In the genomic region with DNA sequence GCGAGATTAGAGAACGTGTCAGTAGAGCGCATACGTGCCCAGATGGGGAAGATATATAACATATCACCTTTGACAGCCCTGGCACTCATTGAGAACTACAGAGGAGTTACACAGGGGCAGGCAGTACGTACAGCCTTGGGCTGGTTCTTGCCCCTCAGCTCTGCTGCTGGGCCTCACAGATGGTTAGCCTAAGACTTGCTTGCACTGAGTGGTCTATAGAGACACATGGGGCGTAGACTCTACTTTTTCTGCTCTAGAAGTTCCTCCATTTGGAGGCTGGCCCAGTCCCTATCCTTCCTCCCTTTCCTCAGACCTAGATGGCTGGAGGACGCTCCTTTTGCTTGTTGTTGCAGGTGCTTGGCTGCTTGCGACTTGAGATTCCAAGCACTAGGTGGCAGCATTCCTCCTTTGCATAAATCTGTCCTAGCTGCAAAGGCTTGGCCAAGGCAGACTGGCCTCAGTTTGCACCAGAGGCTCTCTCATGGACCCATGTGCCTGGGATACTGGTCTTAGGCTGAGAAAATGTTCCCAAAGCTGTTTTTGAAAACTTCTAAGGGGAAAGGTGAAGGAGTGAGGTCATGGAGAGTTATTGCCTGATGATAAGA, we compare ENCODE assay signal across 8 mouse cellular contexts. TPM values are rescaled to one million over a fixed set of nuclear protein-coding genes. Genes with fewer than 3 reads are reported as not detected.
A peak's percentile ranks its signal among the peaks of the same experiment; 100 is the strongest.
DNase-seq lines count a peak whose midpoint lies in the region; ATAC-seq lines count a peak whose summit lies in the region.
"Had no signal": no experiment of that assay in that cellular context is flagged by ENCODE, and none has a peak within 500 bp of the region (broad histone marks: within the 10 kb centered on the region; RNA-seq: fewer than 3 reads in every experiment).

No protein-coding gene starts in this region.

- H3K27ac ChIP-seq in hindbrain, embryonic 14.5 days, result no peak overlapping the region

- H3K4me1 ChIP-seq in hindbrain, embryonic 14.5 days (replicated peaks; ENCODE audit: control insufficient read depth, insufficient read depth, low read length), result no peaks in the 10 kb centered on the region
- H3K4me1 ChIP-seq: megakaryocyte, embryonic 14.5 days had no signal

- H3K27me3 ChIP-seq in hindbrain, embryonic 14.5 days (ENCODE audit: control insufficient read depth, insufficient read depth, low read length), result no peaks in the 10 kb centered on the region

- WGBS in hindbrain, embryonic 14.5 days, result 60% methylated on average over 8 of the region's 8 CpGs

- no peak overlapping the region for H3K9ac ChIP-seq in hindbrain, embryonic 14.5 days

- H3K4me3 ChIP-seq in hindbrain, embryonic 14.5 days (replicated peaks; ENCODE audit: low read length), result no peak overlapping the region
- H3K4me3 ChIP-seq: megakaryocyte, embryonic 14.5 days had no signal

- peak; percentile 91 for ATAC-seq in frontal cortex, adult (ENCODE audit: low TSS enrichment)
- peak; percentile 82 for ATAC-seq in hindbrain, embryonic 14.5 days (ENCODE audit: low FRiP score)
- ATAC-seq in megakaryocyte-erythroid progenitor cell, adult 5-6 weeks (replicated peaks; ENCODE audit: low FRiP score, low TSS enrichment, poor library complexity, severe bottlenecking), result peak; percentile 77; the same call in 1 of the 2 replicates

- H3K9me3 ChIP-seq in hindbrain, embryonic 14.5 days (ENCODE audit: control insufficient read depth, low read length), result no peaks in the 10 kb centered on the region
- H3K9me3 ChIP-seq: megakaryocyte, embryonic 14.5 days had no signal

- H3K36me3 ChIP-seq in hindbrain, embryonic 14.5 days (replicated peaks; ENCODE audit: control insufficient read depth, insufficient read depth), result no peaks in the 10 kb centered on the region

- no peak overlapping the region for H3K4me2 ChIP-seq in hindbrain, embryonic 14.5 days (replicated peaks)

- DNase-seq in NIH3T3 (ENCODE audit: low read depth), result peak; percentile 88
- peak; percentile 54 for DNase-seq in cerebellum, adult 11-12 months
- DNase-seq in hindbrain, embryonic 14.5 days (ENCODE audit: low spot score), result peak; percentile 85
- DNase-seq in layer of hippocampus, postnatal 25 days (ENCODE audit: extremely low spot score in 1 of 2, low spot score in 1 of 2), result peak; percentile 37 to 63
- DNase-seq in right cerebral cortex, postnatal 36 days (ENCODE audit: low spot score in 2 of 2), result peak; percentile 56 to 60

RNA-seq across cellular contexts. Expression of a gene that starts 22.6 kb away (rescaled TPM):
- 70.8 and 72.3 TPM in 2 replicates for polyA plus RNA-seq in hindbrain, embryonic 14.5 days (2014; fragmentation: Nextera tagmentation; extraction: Ambion mirVana)
- total RNA-seq in layer of hippocampus, postnatal 25 days (2021), result 10 to 100 TPM; 24.4 to 39.0 TPM
- 2.3 and 2.8 TPM in 2 replicates for total RNA-seq in megakaryocyte-erythroid progenitor cell, adult 5-6 weeks (2014; fragmentation: Nextera tagmentation)
- 0.33 and 2.4 TPM in 2 replicates for total RNA-seq in megakaryocyte-erythroid progenitor cell, adult 5-6 weeks (2017)

Comparison
In these comparisons a context has a peak if more than half of its experiments do, and no peak if none do; other contexts are left out.
1. RNA of a gene that starts 22.6 kb away (total RNA-seq): 24.4 to 39.0 TPM in layer of hippocampus, postnatal 25 days; 0.33 to 2.8 TPM in megakaryocyte-erythroid progenitor cell, adult 5-6 weeks; every median in the first group is over 4 times any median in the second.
2. Peak in every context shown above with its lines, with median percentiles within 50 percentile points of each other: DNase-seq and ATAC-seq.